Mouse (Mus musculus): ENCODE measurements around the gene Grip1. TPM values are rescaled to one million over a fixed set of nuclear protein-coding genes. Genes with fewer than 3 reads are reported as not detected.

Gene Grip1
- total and polyA plus RNA-seq, 2 experiments from 2014 or later = 14.3 to 31.2 TPM

DNA sequence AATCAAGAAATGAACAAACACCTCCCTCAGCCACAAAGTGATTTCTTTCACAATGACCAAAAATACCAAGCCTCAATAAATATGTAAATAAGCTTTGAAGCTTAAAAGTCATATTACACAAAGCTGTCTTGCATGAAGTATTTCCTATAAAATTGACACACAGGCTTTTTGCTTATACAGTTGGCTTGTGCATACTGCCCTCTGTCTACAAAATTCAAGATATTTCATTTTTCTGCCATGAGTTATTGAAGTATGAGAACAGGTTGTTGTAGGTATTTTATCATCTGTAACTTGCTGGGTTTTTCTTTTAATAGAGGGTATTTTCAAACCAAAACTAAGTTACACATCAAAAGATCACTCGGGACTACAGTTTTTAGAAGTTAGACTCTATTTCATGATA lies 326.0 kb downstream of the Grip1 start:
- Histone ChIP-seq H3K27ac (no peak overlapping the region), H3K9me3 (ENCODE audit: low read length) (no peaks in the 10 kb centered on the region), H3K4me3 (ENCODE audit: low read length) (no peak overlapping the region), H3K4me2 (ENCODE audit: low read depth, low read length) (no peak overlapping the region), H3K36me3 (ENCODE audit: insufficient read depth, low read length) (no peaks in the 10 kb centered on the region), H3K27me3 (ENCODE audit: insufficient read depth, low read length) (no peaks in the 10 kb centered on the region), H3K9ac (replicated peaks; ENCODE audit: low read length) (no peak overlapping the region), H3K4me1 (ENCODE audit: insufficient read depth, low read length) (no peaks in the 10 kb centered on the region; the same call in 1 of the 2 replicates)
- DNase-seq (ENCODE audit: low spot score) = peak; percentile 31
- ATAC-seq = no peak
- TF ChIP-seq CTCF (IDR thresholded peaks at IDR 0.05; ENCODE audit: low read depth) = peak; percentile 44
- 98% methylated on average over 1 of the region's 1 CpGs for WGBS

DNA sequence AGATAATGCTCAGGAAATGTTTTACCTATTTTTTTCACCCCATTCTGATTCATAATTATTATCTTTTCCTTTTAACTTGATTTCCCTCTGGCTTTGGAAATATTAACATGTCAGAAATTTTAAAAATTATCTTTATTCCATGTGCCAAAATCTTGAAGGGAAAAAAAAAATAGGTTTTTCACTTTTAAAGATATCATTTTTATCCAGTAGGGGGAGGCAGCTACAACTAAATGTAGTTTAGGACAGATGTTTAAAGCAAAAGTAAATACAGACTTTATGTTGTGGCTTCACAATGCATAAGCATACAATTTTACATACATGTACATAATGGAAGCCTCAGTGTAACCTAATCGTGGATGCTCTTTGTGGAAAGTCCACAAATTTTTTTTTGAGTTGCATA lies 336.9 kb downstream of the Grip1 start:
- WGBS = 73% methylated on average over 1 of the region's 1 CpGs
- DNase-seq (ENCODE audit: low spot score) = peak; percentile 58
- Histone ChIP-seq H3K9me3 (ENCODE audit: low read length) (no peaks in the 10 kb centered on the region), H3K4me3 (ENCODE audit: low read length) (no peak overlapping the region), H3K4me1 (ENCODE audit: insufficient read depth, low read length) (no peaks in the 10 kb centered on the region), H3K27me3 (ENCODE audit: insufficient read depth, low read length) (no peaks in the 10 kb centered on the region), H3K27ac (no peak overlapping the region), H3K4me2 (ENCODE audit: low read depth, low read length) (no peak overlapping the region), H3K36me3 (ENCODE audit: insufficient read depth, low read length) (no peaks in the 10 kb centered on the region), H3K9ac (replicated peaks; ENCODE audit: low read length) (no peak overlapping the region)
- ATAC-seq = no peak
- TF ChIP-seq CTCF (IDR thresholded peaks at IDR 0.05; ENCODE audit: low read depth) = peak; percentile 66

DNA sequence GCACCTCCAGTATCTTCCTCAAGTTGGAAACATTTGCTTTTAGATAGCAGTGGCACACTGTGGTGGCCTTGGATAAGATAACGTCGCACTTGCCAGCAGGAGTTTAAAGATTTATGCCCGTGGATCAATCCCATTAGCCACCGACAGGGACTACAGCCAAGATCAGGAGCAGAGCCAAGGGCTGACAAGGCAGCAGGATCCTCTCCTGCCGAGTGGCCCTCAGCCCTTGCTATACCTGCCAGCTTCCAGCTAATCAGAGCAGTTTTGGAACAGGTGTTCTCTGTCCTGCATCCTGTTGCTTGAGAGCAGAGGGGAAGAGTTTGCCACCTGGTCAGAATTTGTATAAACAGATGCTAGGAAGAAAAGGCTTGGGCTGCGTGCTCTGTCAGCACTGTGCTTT lies 348.8 kb downstream of the Grip1 start:
- ATAC-seq = peak; percentile 52

DNA sequence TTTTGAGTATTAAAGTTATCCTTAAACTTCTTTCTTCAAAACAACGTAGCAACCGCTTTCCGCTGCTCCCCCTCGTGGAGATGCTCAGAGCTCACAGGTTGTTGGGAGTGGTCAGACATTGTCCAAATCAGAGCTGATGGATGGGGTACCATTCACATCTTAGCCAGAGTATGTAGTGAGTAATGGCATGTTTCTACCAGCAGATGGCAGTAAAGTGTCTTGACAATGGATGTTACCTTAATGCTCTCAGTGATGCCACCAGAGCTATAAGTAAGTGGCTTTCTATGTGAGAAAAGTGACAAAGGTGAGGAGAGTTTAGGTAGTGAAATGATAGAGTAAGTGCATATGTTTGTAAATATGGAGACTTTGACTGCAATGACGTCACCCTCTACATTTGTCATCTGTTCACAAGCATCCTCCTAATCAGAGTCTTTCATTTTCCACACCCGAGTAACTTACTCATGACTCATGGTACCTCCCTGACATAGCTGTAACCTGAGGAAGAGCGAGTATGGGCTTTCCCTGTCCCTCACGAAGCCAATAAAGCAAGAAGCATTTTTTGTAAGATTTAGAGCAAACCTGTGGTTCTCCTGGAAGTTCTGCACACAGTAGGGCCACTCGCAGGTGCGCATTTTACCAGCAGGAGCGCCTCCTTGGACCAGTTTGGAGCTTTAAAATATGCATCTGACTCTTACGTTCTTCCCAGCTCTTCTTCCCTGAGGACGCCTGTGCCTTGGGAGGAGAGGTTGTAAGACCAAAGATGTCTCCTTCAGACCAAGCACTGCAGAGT lies 350.2 kb downstream of the Grip1 start:
- WGBS = 60% methylated on average over 13 of the region's 13 CpGs

More for the DNA sequence above, 348.8 kb downstream of the Grip1 start:
- H3K4me1 ChIP-seq (ENCODE audit: insufficient read depth, low read length) = no peaks in the 10 kb centered on the region
- no peak overlapping the region for H3K4me2 ChIP-seq (ENCODE audit: low read depth, low read length)
- no peaks in the 10 kb centered on the region for H3K27me3 ChIP-seq (ENCODE audit: insufficient read depth, low read length)
- no peaks in the 10 kb centered on the region for H3K36me3 ChIP-seq (ENCODE audit: insufficient read depth, low read length)
- H3K4me3 ChIP-seq (ENCODE audit: low read length) = no peak overlapping the region
- no peak overlapping the region for H3K9ac ChIP-seq (replicated peaks; ENCODE audit: low read length)
- no peak overlapping the region for H3K27ac ChIP-seq
- DNase-seq (ENCODE audit: low spot score) = peak; percentile 49
- WGBS = 33% methylated on average over 6 of the region's 6 CpGs
- TF ChIP-seq CTCF (IDR thresholded peaks at IDR 0.05; ENCODE audit: low read depth) = peak; percentile 40
- no peaks in the 10 kb centered on the region for H3K9me3 ChIP-seq (ENCODE audit: low read length)

DNA sequence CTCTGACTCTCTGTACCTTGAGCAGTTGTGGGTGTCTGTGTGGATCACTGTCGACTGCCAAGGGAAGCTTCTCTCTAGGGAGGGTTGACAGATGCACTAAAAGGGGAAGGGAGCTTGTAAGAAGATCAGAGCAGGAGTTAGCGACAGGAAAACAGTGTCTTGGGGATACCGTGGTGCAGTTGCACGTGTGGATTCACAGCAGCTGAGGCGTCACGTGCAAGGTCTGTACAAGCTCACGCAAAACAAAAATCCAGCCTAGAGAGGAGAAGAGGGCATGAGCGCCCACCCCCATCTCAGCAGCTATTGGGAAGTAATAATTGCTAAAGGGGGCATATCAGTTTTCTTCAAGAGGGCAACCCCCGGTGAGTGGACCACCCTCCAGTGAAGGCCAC lies 350.8 kb downstream of the Grip1 start:
- 83% methylated on average over 9 of the region's 9 CpGs for WGBS
- no peak overlapping the region for H3K27ac ChIP-seq
- no peaks in the 10 kb centered on the region for H3K36me3 ChIP-seq (ENCODE audit: insufficient read depth, low read length)
- H3K4me2 ChIP-seq (ENCODE audit: low read depth, low read length) = no peak overlapping the region
- ATAC-seq (no peak), DNase-seq (ENCODE audit: low spot score) (no peak)
- no peaks in the 10 kb centered on the region for H3K9me3 ChIP-seq (ENCODE audit: low read length)
- no peak overlapping the region for H3K4me3 ChIP-seq (ENCODE audit: low read length)
- TF ChIP-seq CTCF (IDR thresholded peaks at IDR 0.05; ENCODE audit: low read depth) = no peak
- H3K9ac ChIP-seq (replicated peaks; ENCODE audit: low read length) = no peak overlapping the region
- H3K4me1 ChIP-seq (ENCODE audit: insufficient read depth, low read length) = no peaks in the 10 kb centered on the region
- no peaks in the 10 kb centered on the region for H3K27me3 ChIP-seq (ENCODE audit: insufficient read depth, low read length)

More for the DNA sequence above, 350.2 kb downstream of the Grip1 start:
- Histone ChIP-seq H3K36me3 (ENCODE audit: insufficient read depth, low read length) (no peaks in the 10 kb centered on the region), H3K4me3 (ENCODE audit: low read length) (no peak overlapping the region), H3K27me3 (ENCODE audit: insufficient read depth, low read length) (no peaks in the 10 kb centered on the region), H3K4me1 (ENCODE audit: insufficient read depth, low read length) (no peaks in the 10 kb centered on the region), H3K9ac (replicated peaks; ENCODE audit: low read length) (no peak overlapping the region), H3K9me3 (ENCODE audit: low read length) (no peaks in the 10 kb centered on the region), H3K27ac (no peak overlapping the region), H3K4me2 (ENCODE audit: low read depth, low read length) (no peak overlapping the region)
- DNase-seq (ENCODE audit: low spot score) (peak; percentile 94), ATAC-seq (peak; percentile 85)
- TF ChIP-seq CTCF (IDR thresholded peaks at IDR 0.05; ENCODE audit: low read depth) = peak; percentile 94

DNA sequence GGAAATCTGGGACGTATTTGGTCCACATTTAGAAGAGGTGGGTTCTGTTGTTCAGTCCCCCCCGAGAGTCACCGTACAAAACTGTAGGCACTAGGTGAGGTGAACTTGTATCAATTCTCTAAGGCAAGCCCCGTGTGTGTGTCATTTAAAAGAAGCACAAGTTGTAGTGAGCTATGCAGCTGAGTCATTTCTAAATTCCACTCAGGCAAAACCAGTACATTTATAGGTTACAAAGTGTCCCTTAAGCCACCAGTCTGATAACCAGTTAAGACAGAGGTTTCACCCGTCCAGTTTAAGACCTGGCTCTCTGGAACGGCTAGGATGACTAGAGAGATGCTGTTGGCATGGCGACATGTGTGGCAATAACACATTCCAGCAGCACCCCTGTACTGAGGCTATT lies 351.5 kb downstream of the Grip1 start:
- no peak overlapping the region for H3K27ac ChIP-seq
- no peaks in the 10 kb centered on the region for H3K4me1 ChIP-seq (ENCODE audit: insufficient read depth, low read length)
- 78% methylated on average over 7 of the region's 7 CpGs for WGBS
- no peak for TF ChIP-seq CTCF (IDR thresholded peaks at IDR 0.05; ENCODE audit: low read depth)
- H3K9ac ChIP-seq (replicated peaks; ENCODE audit: low read length) = no peak overlapping the region
- DNase-seq (ENCODE audit: low spot score) (no peak), ATAC-seq (no peak)
- H3K36me3 ChIP-seq (ENCODE audit: insufficient read depth, low read length) = no peaks in the 10 kb centered on the region
- H3K4me2 ChIP-seq (ENCODE audit: low read depth, low read length) = no peak overlapping the region
- H3K9me3 ChIP-seq (ENCODE audit: low read length) = no peaks in the 10 kb centered on the region
- H3K27me3 ChIP-seq (ENCODE audit: insufficient read depth, low read length) = no peaks in the 10 kb centered on the region
- no peak overlapping the region for H3K4me3 ChIP-seq (ENCODE audit: low read length)

DNA sequence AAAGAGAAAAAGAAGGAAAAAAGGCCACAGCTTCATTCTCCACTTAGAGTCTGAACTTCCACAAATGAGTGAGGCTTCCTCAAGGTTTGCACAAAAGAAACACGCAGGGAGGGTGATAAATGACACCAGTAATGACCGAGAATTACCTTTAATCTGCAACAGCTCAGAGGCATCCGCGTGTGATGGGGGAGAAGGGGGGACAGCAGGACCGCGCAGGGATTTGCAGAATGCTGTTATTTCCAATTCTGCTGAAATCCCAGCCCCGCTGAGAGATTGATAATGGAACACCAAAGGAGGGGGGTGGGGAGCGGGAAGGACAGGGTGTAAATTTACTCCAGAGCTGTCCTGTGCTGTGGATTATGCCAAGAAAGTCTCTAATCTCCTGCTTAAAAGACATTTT lies 352.5 kb downstream of the Grip1 start:
- H3K27me3 ChIP-seq (ENCODE audit: insufficient read depth, low read length) = no peaks in the 10 kb centered on the region
- TF ChIP-seq CTCF (IDR thresholded peaks at IDR 0.05; ENCODE audit: low read depth) = no peak
- no peak overlapping the region for H3K27ac ChIP-seq
- no peaks in the 10 kb centered on the region for H3K4me1 ChIP-seq (ENCODE audit: insufficient read depth, low read length)
- 31% methylated on average over 8 of the region's 8 CpGs for WGBS
- H3K9me3 ChIP-seq (ENCODE audit: low read length) = no peaks in the 10 kb centered on the region
- H3K4me3 ChIP-seq (ENCODE audit: low read length) = no peak overlapping the region
- no peak overlapping the region for H3K9ac ChIP-seq (replicated peaks; ENCODE audit: low read length)
- H3K4me2 ChIP-seq (ENCODE audit: low read depth, low read length) = no peak overlapping the region
- no peak for DNase-seq (ENCODE audit: low spot score)
- ATAC-seq = no peak
- H3K36me3 ChIP-seq (ENCODE audit: insufficient read depth, low read length) = no peaks in the 10 kb centered on the region

Measured in hindbrain, postnatal 0 days (tissue).